ENCODE assay signal across 8 mouse cellular contexts in the genomic region with DNA sequence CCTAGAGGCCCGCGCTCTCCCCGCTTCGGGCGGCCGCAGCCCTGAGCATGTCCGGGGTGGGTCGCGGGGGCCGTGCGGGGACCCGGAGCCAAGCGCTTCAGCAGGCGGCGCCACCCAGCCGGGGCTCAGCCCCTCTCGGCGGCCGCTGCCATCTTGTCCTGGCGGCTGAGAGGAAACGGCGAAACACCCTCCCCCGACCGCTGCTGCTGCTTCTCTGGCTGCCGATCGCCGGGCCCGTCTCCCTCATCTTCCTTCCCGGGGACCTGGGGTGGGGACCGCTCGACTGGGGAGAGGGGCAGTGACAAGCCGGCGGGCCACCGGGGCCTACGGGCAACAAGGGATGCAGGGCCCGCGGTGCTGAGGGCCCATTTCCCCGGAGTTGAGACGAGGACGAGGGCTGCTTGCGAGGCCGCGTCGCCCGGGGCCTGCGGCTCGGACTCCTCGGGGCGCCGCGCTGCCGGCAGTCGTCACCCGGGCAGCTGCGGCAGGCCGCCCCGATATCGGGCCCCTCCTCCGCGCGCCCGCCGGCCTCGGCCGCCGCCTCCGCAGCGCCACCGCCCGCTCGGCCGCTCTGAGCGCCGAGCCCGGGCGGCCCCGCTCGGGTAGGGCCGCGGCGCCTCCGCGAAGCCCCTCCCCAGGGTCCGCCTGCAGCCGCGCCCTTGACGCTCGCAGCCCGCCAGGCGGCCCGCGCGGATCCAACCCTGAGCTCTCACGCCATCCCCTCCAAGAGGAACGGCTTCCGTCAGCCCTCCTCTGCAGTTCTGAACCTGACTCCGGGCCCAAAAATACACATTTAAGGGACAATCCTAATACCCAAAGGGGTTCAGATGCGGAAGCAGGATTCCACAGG. TPM values are rescaled to one million over a fixed set of nuclear protein-coding genes. Genes with fewer than 3 reads are reported as not detected.
DNase-seq lines count a peak whose midpoint lies in the region; ATAC-seq lines count a peak whose summit lies in the region.

Gene Hipk3, minus strand, starts transcription at position 496 of the 850 bp plus-strand sequence.

- H3K27me3 ChIP-seq in hindbrain, embryonic 12.5 days = no peaks in the 10 kb centered on the region; the same call in 1 of the 2 replicates

- peak; percentile 93 for DNase-seq in Muller cell, postnatal 12 days (ENCODE audit: inconsistent ontology term)
- DNase-seq in cerebellum, adult 9-11 months = peak; percentile 88
- peak; percentile 68 to 78 for DNase-seq in frontal cortex, postnatal 10 days (ENCODE audit: low spot score in 2 of 2)
- DNase-seq in layer of hippocampus, postnatal 25 days (ENCODE audit: extremely low spot score in 1 of 2, low spot score in 1 of 2) = peak; percentile 63 to 78
- DNase-seq in lung, postnatal 25 days (ENCODE audit: low spot score) = peak; percentile 85
- peak; percentile 85 for DNase-seq in retina, embryonic 14.5 days (ENCODE audit: low spot score)
- peak; percentile 87 for DNase-seq in thymus, postnatal 4 days

- H3K9me3 ChIP-seq in hindbrain, embryonic 12.5 days (replicated peaks) = no peaks in the 10 kb centered on the region

- H3K4me3 ChIP-seq in hindbrain, embryonic 12.5 days = peak within 1 kb of the TSS; percentile 90

- H3K9ac ChIP-seq in hindbrain, embryonic 12.5 days = peak within 1 kb of the TSS; percentile 96

- WGBS in hindbrain, embryonic 12.5 days = under 1% methylated on average over 69 of the region's 98 CpGs

- H3K36me3 ChIP-seq in hindbrain, embryonic 12.5 days = no peaks in the 10 kb centered on the region

- H3K4me1 ChIP-seq in hindbrain, embryonic 12.5 days = peaks cover 6% of the 10 kb centered on the region

- H3K27ac ChIP-seq in hindbrain, embryonic 12.5 days = peak within 1 kb of the TSS; percentile 99

- ATAC-seq in hindbrain, embryonic 12.5 days (ENCODE audit: low FRiP score) = peak; percentile 91

- peak within 1 kb of the TSS; percentile 84 for H3K4me2 ChIP-seq in hindbrain, embryonic 12.5 days (replicated peaks)

RNA-seq across cellular contexts. Expression of gene Hipk3, which starts in this region (rescaled TPM):
- polyA plus RNA-seq in hindbrain, embryonic 12.5 days (2016; fragmentation: Nextera tagmentation; extraction: Ambion mirVana) = 13.6 and 16.5 TPM in 2 replicates
- total RNA-seq in layer of hippocampus, postnatal 25 days (2021) = 10 to 100 TPM; 58.8 to 60.0 TPM

Comparison
In these comparisons a context has a peak if more than half of its experiments do, and no peak if none do; other contexts are left out.
1. Peak in every context shown above with its lines: DNase-seq, ATAC-seq, H3K4me3 ChIP-seq and H3K27ac ChIP-seq.